Comparison of ENCODE assay signal across 9 mouse cellular contexts in genomic region chr10:84985956-84986355, GRCm38 (mm10).
DNase-seq lines count a peak whose midpoint lies in the region; ATAC-seq lines count a peak whose summit lies in the region.
"Had no signal": no experiment of that assay in that cellular context is flagged by ENCODE, and none has a peak within 500 bp of the region (broad histone marks: within the 10 kb centered on the region; RNA-seq: fewer than 3 reads in every experiment).

No protein-coding gene starts in this region.

- peak; percentile 54 for DNase-seq in embryo, embryonic 10 days (ENCODE audit: low spot score)
- no peak for DNase-seq in embryo, embryonic 9.5 days (ENCODE audit: extremely low spot score)
- peak; percentile 53 for DNase-seq in midbrain, embryonic 14.5 days
- DNase-seq in cerebellum, postnatal 25 days, result peak; percentile 50 to 70
- peak; percentile 78 for DNase-seq in kidney, postnatal 10 days
- DNase-seq in c-Kit-positive CD71-positive TER-119-positive erythroid progenitor cells, embryonic 14.5 days (ENCODE audit: low spot score), result no peak

- ATAC-seq in midbrain, embryonic 14.5 days (ENCODE audit: low FRiP score, low TSS enrichment), result no peak
- ATAC-seq in midbrain, embryonic 13.5 days, result no peak
- ATAC-seq in megakaryocyte-erythroid progenitor cell, adult 5-6 weeks (replicated peaks; ENCODE audit: low FRiP score, low TSS enrichment, poor library complexity, severe bottlenecking), result 0 out of 2 replicates have a peak, but pooled peaks have one; percentile 60

- peaks cover 36% of the 10 kb centered on the region for H3K36me3 ChIP-seq in midbrain, embryonic 14.5 days (ENCODE audit: control insufficient read depth, insufficient read depth, low read length)
- peaks cover 44% of the 10 kb centered on the region for H3K36me3 ChIP-seq in midbrain, embryonic 13.5 days

- H3K27me3 ChIP-seq in midbrain, embryonic 14.5 days (ENCODE audit: control insufficient read depth, insufficient read depth, low read length), result no peaks in the 10 kb centered on the region
- H3K27me3 ChIP-seq in midbrain, embryonic 13.5 days, result no peaks in the 10 kb centered on the region
- H3K27me3 ChIP-seq: midbrain, embryonic 12.5 days had no signal

- no peaks in the 10 kb centered on the region for H3K9me3 ChIP-seq in midbrain, embryonic 14.5 days (ENCODE audit: control insufficient read depth, low read length)
- no peaks in the 10 kb centered on the region for H3K9me3 ChIP-seq in midbrain, embryonic 13.5 days
- H3K9me3 ChIP-seq: midbrain, embryonic 12.5 days had no signal

- no peaks in the 10 kb centered on the region for H3K4me1 ChIP-seq in midbrain, embryonic 14.5 days (ENCODE audit: control insufficient read depth, insufficient read depth, low read length)
- H3K4me1 ChIP-seq in midbrain, embryonic 13.5 days (replicated peaks), result 0 out of 2 replicates have a peak, but pooled peaks cover 6% of the 10 kb centered on the region

- no peak overlapping the region for H3K9ac ChIP-seq in midbrain, embryonic 14.5 days (replicated peaks; ENCODE audit: low read length)
- no peak overlapping the region for H3K9ac ChIP-seq in midbrain, embryonic 13.5 days (replicated peaks)
- H3K9ac ChIP-seq: midbrain, embryonic 12.5 days had no signal

- 70% methylated on average over 9 of the region's 9 CpGs for WGBS in midbrain, embryonic 14.5 days
- whole genome bisulfite sequencing in midbrain, embryonic 13.5 days, result 71% methylated on average over 9 of the region's 9 CpGs

- no peak overlapping the region for H3K4me3 ChIP-seq in midbrain, embryonic 14.5 days (replicated peaks; ENCODE audit: low read depth, low read length)
- no peak overlapping the region for H3K4me3 ChIP-seq in midbrain, embryonic 13.5 days (replicated peaks)
- H3K4me3 ChIP-seq: midbrain, embryonic 12.5 days had no signal

- no peak overlapping the region for H3K4me2 ChIP-seq in midbrain, embryonic 14.5 days (ENCODE audit: low read length)
- H3K4me2 ChIP-seq in midbrain, embryonic 13.5 days (replicated peaks), result no peak overlapping the region
- H3K4me2 ChIP-seq: midbrain, embryonic 12.5 days had no signal

- H3K27ac ChIP-seq in midbrain, embryonic 14.5 days (replicated peaks; ENCODE audit: low read depth, low read length), result no peak overlapping the region
- H3K27ac ChIP-seq in midbrain, embryonic 13.5 days, result no peak overlapping the region
- H3K27ac ChIP-seq: midbrain, embryonic 12.5 days had no signal

Comparison
In these comparisons a context has a peak if more than half of its experiments do, and no peak if none do; other contexts are left out.
1. DNase-seq: peak in embryo, embryonic 10 days (single experiment), midbrain, embryonic 14.5 days (single experiment), cerebellum, postnatal 25 days (2 of 2) and kidney, postnatal 10 days (single experiment); none in embryo, embryonic 9.5 days (single experiment) and c-Kit-positive CD71-positive TER-119-positive erythroid progenitor cells, embryonic 14.5 days (single experiment).